Mouse (Mus musculus) MEL (cell line): ENCODE measurements around the gene Fam110c.
A peak's percentile ranks its signal among the peaks of the same experiment; 100 is the strongest.

ENCODE experiments used
- CTCF ChIP-seq, 3 experiments: IDR thresholded peaks in 2 of 3; conservative IDR thresholded peaks in 1 of 3; 2 replicates each; pipeline ENCODE4 v1.5.1; 2011 to 2012; ENCODE audit warnings: low read length in 3 of 3, low read depth in 2 of 3, mild to moderate bottlenecking in 2 of 3, improper control_type of control experiment in 1 of 3, inconsistent platforms in 1 of 3, mixed read lengths in 1 of 3, moderate library complexity in 1 of 3; ENCODE audit not compliant: control insufficient read depth in 1 of 3, insufficient read depth in 1 of 3, poor library complexity in 1 of 3, severe bottlenecking in 1 of 3
- ELF1 ChIP-seq: IDR thresholded peaks from 2 replicates; pipeline ENCODE4 v1.6.1; 2014; ENCODE audit warnings: low read depth, mild to moderate bottlenecking, inconsistent platforms, low read length, improper control_type of control experiment, moderate library complexity
- EP300 ChIP-seq, 2 experiments: IDR thresholded peaks; 2 replicates each; pipeline ENCODE4 v1.6.1; 2011; ENCODE audit warnings: improper control_type of control experiment in 2 of 2, low read length in 2 of 2, low read depth in 1 of 2, mild to moderate bottlenecking in 1 of 2
- GATA1 ChIP-seq: IDR thresholded peaks from 2 replicates; pipeline ENCODE4 v1.6.1; 2011; ENCODE audit warnings: low read depth, low read length, improper control_type of control experiment
- KAT2A ChIP-seq: conservative IDR thresholded peaks from 2 replicates; pipeline ENCODE4 v1.6.1; 2012; ENCODE audit warnings: low read depth, low read length, improper control_type of control experiment, inconsistent platforms
- MXI1 ChIP-seq: IDR thresholded peaks from 2 replicates; pipeline ENCODE4 v1.6.1; 2011; ENCODE audit warnings: mild to moderate bottlenecking, low read depth, low read length, improper control_type of control experiment
- NELFE ChIP-seq: IDR thresholded peaks from 2 replicates; pipeline ENCODE4 v1.6.1; 2011; ENCODE audit warnings: low read depth, low read length, improper control_type of control experiment
- NRF1 ChIP-seq: IDR thresholded peaks from 2 replicates; pipeline ENCODE4 v1.6.1; 2014; ENCODE audit warnings: low read depth, mild to moderate bottlenecking, inconsistent platforms, low read length, improper control_type of control experiment, moderate library complexity; ENCODE audit not compliant: poor library complexity, insufficient read depth, severe bottlenecking
- POLR2A ChIP-seq, 2 experiments: IDR thresholded peaks; 2 replicates each; pipeline ENCODE4 v1.6.1; 2011 to 2012; ENCODE audit warnings: low read length in 2 of 2, mild to moderate bottlenecking in 2 of 2, control low read depth in 1 of 2, improper control_type of control experiment in 1 of 2, low read depth in 1 of 2, moderate library complexity in 1 of 2; ENCODE audit not compliant: control insufficient read depth in 1 of 2, insufficient read depth in 1 of 2, poor library complexity in 1 of 2
- POLR2AphosphoS2 ChIP-seq: IDR thresholded peaks from 2 replicates; pipeline ENCODE4 v1.6.1; 2011; ENCODE audit warnings: low read length, improper control_type of control experiment
- SIN3A ChIP-seq: IDR thresholded peaks from 2 replicates; pipeline ENCODE4 v1.6.1; 2012; ENCODE audit warnings: low read length, improper control_type of control experiment, inconsistent platforms
- TAL1 ChIP-seq: IDR thresholded peaks from 2 replicates; pipeline ENCODE4 v1.6.1; 2012; ENCODE audit warnings: mild to moderate bottlenecking, inconsistent platforms, low read length, moderate library complexity, mixed read lengths
- TCF12 ChIP-seq: IDR thresholded peaks from 2 replicates; pipeline ENCODE4 v1.6.1; 2014; ENCODE audit warnings: low read depth, mild to moderate bottlenecking, inconsistent platforms, low read length, improper control_type of control experiment, moderate library complexity

GRCm38 (mm10) chr12:31126071-31126470 is 52.4 kb downstream of the Fam110c start:
- no peak for TF ChIP-seq TCF12
- TF ChIP-seq GATA1 = no peak
- TF ChIP-seq EP300 (IDR thresholded peaks at IDR 0.05; ENCODE audit: low read depth in 1 of 2, low read length in 2 of 2) = no peak
- TF ChIP-seq KAT2A = no peak
- TF ChIP-seq NELFE = no peak
- TF ChIP-seq CTCF (IDR thresholded peaks at IDR 0.05 in 2 of 3, conservative IDR thresholded peaks at IDR 0.05 in 1 of 3; ENCODE audit: control insufficient read depth in 1 of 3, insufficient read depth in 1 of 3, low read depth in 2 of 3, low read length in 3 of 3, poor library complexity in 1 of 3, severe bottlenecking in 1 of 3) = peak; percentile 8 to 43 (median 28); a peak in 4 of 6 replicates
- no peak for TF ChIP-seq ELF1
- no peak for TF ChIP-seq NRF1
- no peak for TF ChIP-seq POLR2AphosphoS2
- TF ChIP-seq POLR2A (IDR thresholded peaks at IDR 0.05; ENCODE audit: control insufficient read depth in 1 of 2, insufficient read depth in 1 of 2, low read depth in 1 of 2, low read length in 2 of 2, poor library complexity in 1 of 2) = no peak
- TF ChIP-seq TAL1 = no peak
- no peak for TF ChIP-seq MXI1
- no peak for TF ChIP-seq SIN3A
